Mouse (Mus musculus) layer of hippocampus, adult 11-12 months (tissue): ENCODE measurements at regions not wholly inside any gene's neighbourhood (a gene's known extent, or its start where the extent isn't known, plus 50 kb on each side); places are given as distances from the start of the nearest gene placed in this dataset.

Experiments
- DNase-seq: peaks from one replicate; pipeline ENCODE4 v3.0.0; 2022; ENCODE audit warnings: low spot score

DNA sequence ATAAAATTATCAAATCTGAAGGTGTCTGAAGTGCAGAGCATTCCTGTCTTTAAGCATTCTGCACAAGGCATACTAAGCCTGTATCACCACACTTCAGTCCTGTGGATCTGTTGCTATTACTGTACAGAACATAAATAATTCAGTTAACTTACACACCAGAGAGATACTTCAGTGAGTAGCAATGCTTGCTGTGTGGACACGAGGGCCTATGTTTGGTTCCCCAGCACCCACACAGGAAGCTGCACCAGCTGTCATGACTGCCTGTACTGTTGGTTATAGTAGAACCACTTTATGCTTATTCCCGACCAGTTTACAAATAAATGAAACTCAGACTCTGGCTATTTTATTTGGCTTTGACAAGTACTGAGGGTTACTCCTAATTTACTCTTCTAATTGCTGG, 271.7 kb downstream of the Slc30a10 start:
- DNase-seq: no peak

DNA sequence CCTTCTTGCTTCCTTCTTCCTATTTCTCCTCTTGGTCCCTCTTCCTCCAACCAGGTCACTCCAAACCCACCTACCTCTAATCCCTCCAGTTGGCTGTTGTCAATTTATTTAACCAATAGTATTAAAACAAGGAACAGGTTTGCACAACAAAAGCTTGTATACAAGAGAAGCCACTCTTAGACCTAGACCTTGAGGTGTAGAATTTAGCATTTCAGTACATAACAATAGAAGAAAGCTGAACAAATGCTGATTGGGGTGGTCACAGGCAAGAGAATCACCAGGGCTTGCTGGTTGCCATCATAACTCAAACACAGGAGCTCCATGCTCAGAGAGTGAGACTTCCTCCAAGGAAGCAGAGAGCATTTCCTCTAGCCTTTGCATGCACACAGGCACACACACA, 272.2 kb downstream of the Slc30a10 start:
- no peak for DNase-seq

DNA sequence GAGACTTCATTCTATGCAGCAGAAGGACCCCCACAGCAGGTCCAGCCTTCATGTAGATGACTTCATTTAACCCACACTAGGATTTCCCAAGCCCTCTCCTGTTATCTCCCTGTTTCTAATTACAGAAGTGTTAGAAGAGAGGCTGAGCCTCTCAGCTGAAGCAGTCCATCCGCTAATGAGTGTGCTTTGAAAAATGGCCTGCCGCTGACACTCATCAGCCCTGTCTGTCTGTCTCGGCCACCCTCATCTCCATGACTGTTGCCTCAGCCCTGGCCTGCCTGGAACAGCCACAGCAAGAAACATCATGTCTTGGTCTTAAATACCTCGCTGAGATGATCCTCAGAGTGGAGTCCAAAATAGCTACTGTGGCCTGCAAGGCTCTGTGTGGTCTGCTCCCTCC, 273.1 kb downstream of the Slc30a10 start:
- DNase-seq: no peak

DNA sequence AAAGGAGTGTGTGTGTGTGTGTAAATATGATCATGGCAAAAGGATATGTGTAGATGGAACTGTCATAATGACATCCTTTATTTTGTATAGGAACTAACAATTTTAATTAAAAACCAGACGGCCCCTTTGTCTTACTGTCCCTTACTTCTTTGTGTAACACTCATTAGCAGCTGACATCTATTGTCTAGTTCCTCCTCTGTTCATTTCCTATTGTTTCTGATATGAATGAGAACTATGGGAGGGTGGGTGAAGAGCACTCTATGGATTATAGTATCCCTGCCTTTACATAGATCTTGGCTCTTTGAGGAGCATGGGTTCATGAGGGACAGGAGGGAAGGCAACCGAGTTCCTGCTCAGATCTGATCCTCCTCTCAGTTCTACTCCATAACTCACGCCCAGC, 273.8 kb downstream of the Slc30a10 start:
- no peak for DNase-seq

DNA sequence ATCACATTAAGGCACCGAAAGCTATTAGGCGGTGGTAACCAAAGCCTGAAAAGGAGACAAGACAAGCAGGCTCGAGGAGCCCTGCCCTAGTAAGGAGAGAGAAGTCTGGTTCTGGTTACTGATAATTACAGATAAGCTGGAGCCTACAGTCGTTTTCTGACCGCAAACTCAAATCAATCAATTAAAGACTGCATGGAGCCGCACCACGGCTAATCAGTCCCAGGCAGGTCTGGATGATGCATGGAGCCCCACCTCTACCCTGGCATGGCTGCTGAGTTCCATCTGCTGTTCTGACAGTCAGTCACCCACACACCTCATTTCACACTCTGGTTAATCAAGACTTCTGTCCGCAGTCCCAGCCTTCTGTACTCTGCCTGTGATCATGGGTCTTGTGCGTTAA, 276.4 kb downstream of the Slc30a10 start:
- no peak for DNase-seq

DNA sequence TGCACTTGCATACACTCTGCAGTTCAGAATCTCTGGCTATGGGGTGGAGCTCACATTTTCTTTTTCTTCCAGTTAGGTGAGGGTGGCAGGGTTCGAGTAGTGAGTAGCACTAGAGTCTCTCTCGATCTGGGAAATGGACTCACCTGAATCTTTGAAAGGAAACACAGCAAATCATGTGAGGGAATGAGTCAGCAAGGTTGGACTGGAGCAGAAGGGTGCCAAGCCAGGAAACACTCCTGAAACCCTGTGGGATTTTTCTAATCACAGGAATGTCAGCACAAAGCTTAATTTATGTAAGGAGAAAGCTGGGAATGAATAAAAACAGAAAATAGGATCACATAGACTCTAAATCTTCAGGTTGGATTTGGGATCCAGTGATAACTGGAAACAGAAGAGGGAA, 282.1 kb downstream of the Slc30a10 start:
- no peak for DNase-seq

DNA sequence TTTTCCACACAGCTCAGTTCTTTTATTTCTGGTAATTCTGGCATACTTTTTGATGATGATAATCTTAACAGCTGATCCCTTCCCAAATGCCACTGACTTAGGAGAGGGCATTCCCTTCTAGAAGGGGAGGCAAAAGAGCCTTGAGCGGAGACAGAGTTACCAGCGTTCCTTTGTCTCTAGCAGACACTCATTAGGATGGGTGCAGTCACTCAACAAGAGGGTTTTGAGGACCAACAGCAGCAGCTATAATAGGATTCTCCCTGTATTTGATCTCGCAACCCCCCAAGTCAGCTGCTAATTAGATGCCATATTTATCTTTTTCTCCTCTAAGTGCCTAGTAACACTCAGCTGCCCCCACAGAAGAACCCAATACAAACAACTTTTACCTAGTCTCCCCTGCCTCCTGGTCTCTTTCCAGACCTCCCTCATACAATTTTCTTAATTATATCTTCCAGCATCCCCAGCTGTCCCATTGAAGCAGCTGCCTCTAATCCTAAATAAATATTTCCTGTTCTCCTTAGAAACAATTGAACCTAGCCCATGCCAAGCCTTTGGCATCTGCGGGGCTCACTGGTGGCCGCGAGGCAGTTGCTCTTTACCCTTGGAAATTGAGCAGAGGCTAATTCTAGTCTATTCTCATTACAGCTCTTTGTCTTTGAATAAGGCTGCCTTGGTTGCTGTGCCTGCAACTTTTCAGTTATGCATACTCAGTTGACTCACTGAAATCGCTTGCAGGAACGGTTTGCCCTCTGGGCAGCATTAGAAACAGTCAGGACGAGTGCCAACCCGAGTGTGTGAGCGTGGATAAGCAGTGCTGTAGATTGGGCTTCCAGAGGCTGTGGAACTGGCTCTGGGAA, 286.6 kb downstream of the Slc30a10 start:
- no peak for DNase-seq

DNA sequence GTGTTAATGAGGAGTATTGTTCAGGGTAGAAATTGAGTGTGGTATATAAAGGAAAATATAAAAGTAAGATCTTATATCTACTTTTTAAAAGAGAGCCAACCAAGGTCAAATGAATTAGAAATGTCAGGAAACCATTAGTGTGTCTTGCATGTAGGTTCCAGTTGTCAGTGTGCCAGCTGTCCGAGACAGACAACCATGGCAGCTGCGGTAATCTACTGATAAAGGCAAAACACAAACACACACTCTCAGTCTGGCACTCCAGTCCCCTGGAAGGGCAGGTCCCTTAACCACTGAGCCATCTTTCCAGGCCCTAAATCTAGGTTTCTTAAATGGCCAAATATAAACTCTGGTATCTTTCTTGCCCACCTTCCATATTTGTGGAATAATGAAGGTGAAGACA, 294.6 kb downstream of the Slc30a10 start:
- DNase-seq: no peak

DNA sequence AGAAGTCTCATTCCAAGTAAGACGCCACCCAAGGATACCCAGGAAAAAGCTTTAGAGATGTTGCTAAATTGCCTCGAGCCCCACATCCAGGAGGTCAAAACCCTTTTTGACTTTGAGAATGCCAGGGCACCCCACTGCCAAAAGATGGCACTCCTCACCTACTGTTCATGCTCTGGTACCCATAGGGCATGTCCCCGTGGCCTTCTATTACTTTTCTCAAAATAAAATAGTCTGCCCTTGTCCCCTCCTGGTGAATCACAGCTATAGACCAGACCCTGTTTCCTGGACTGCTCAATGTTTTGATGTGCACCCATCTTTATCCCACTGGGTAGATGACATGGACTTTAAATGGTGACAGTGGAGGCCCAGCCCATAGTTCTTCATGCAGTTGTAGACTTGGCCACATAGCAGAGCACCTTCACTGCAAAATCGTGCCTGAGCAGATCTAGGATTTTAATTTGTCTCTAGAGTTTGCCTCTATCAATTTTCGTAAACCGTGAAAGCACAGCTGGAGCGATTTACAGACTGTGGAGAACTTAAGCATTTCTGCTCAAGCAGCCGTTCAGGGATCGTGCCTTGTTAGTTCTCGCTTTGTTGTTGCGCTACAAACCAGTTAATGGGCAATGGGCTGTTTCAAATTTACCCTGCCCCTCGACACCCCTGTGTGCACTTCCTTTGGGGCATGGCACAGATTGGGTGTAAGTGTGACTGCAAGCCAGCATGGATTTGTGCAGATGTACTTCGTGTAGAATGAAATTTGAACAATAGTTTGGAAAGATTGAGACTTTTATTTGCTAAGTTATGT, 300.0 kb downstream of the Slc30a10 start:
- DNase-seq: no peak

DNA sequence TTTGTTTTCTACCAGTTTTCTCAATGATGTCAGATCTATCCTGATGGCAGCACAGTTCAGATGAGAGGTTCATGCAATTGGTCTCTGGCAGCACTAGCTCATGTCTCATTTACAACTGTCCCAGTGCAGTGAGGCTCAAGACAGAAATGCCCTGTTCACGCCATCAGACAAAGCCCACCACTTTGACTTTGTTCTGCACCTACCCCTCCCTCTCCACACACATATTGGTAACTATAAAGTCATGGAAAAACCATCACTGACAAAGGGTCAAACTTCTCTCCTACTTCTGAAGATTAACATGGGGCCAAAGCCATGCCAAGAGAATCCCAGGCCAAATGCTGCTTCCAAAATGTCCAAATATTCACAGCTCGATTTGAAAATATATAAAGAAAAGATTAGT, 302.7 kb downstream of the Slc30a10 start:
- no peak for DNase-seq

DNA sequence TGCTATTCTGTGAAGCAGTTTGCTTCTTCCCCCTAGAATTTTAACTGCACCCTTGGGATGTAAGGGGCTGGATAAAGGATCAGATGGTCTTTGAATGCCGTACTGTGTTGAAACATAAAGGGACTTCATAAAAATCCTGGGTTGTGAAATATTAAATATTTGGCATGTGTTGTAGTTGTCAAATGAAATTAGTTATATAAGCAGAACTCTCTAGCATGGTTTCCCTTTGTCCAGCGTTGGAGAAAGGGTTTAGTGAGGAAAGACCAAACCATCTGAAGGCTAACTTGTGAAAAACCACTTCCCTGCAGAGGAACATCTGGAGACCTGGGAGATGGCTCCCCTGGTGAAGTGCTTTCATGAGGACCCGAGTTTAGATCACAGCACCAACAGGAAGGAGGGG, 319.6 kb downstream of the Slc30a10 start:
- no peak for DNase-seq

DNA sequence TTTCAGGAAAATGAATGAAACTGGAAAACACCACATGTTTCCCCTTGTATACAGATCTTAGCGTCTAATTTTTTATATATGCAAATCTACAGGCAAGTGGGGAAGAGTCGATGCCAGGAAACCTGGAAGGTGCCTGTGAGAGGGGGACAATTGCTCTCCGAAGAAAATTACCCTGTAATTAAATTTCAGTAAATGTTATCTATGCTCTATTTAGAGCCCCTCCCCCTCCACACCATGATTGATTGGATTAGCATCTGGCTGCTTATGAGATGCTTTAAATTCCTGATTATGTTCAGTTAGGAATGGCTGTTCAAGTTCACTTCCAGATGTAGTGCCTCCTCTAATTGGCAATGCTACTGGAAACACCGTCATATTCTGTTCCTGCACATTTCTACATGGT, 325.0 kb downstream of the Slc30a10 start:
- DNase-seq: no peak

DNA sequence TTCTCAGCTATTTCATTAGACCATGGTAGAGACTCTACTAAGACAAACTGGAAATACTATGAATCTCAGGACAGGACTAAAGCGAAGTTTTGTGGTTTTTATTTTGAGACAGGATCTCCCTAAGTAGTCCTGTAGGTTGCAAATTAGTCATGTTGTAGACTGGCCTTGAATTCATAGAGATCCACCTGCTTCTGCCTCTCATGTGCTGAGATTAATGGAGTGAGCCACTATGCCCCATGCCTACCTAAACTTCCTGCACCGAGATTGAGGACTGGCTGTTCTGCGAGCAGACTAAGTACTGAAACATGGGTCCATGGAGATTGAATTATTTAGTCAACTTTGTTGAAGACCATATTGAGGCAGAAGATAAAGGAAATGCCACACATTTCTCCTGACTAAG, 315.0 kb downstream of the Lyplal1 start:
- no peak for DNase-seq

DNA sequence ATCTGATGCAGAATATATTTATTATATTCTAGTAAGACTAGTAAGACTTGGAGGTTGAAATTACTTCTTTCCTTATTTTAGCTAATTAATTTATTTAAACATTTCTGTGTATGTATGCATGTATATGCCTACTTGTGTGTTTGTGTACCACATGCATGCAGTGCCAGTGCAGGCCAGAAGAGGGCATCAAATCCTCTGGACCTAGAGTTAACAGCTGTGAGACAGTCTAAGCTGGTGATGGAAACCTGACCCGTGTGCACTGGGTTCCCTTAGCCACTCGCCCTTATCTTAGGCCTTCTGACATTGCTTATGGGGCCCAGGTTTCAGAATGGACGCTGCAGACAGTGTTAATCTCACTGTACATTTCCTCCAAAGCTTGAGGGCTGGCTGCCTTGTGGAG, 302.2 kb downstream of the Lyplal1 start:
- DNase-seq: no peak

DNA sequence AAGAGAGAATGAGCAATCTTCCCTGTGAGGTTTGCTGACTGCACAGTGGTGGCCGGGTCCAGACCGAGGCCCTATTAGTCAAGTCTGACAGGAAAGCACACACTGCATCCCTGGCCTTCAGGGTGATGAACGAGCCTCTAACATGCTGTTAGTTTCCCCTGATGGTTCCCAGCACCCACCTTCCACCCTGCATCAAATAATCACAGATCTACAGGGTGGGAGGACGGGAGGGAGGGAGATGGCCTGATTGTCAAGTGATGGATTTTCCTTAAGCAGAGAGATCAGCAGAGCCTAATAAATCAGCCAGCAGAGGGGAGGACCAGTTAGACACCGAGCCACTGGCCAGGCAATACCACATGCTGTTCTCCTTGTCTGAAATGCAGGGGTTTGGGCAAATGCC, 298.1 kb downstream of the Lyplal1 start:
- no peak for DNase-seq

DNA sequence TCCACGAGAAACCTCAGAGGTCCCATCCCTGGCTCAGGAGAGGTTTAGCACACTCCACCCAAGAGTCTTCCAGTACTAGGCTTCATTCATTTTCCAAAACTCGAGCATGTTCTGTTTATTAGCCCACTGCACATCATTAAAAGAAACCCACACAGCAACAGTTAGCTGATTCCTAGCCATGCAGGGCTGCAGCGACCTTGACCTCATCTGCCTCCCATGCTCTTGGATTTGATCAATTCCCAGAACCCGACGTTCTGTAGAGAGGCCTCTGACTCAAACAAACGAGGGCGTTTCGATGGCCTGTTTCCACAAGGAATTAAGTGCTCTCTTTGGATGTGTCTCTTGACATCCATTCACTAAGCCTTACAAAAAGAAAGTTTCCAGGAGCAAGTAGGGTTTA, 294.9 kb downstream of the Lyplal1 start:
- DNase-seq: no peak

DNA sequence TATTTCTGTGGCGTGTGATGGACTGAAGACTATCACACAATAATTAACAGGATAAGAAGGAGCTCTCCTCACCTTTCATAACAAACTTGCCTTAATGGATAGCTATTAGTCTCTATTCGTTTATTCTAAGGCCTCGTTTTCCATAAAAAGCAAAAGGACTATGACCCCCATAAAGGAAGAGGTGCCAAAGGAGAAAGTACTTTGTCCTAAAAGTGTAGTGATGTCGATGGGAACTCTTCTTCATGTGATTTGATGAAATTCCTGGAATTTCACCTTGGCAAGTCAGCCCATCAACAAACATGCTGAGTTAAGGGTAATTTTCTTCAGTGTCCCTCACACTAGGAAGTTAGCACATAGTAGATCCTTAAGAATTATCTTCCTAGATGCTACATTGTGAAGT, 293.9 kb downstream of the Lyplal1 start:
- DNase-seq: no peak

DNA sequence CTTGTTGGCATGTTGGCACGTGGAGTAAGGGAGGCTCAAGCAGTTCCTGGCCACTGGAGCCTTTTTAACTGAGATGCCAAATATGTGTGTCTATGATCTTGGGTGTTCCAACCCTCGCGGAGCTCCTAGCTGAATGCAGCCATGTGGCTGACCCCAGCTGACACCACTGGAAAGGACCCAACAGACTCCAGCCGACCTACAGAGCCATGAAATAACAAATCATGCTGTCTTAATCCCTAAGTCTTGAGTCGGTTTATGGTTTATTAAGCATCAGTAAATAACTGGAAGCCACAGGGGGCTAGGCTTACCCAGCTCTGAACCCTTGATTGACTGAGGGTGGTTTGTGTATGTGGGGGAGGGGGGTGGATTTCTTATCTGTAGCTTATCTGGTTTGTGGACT, 293.2 kb downstream of the Lyplal1 start:
- no peak for DNase-seq

DNA sequence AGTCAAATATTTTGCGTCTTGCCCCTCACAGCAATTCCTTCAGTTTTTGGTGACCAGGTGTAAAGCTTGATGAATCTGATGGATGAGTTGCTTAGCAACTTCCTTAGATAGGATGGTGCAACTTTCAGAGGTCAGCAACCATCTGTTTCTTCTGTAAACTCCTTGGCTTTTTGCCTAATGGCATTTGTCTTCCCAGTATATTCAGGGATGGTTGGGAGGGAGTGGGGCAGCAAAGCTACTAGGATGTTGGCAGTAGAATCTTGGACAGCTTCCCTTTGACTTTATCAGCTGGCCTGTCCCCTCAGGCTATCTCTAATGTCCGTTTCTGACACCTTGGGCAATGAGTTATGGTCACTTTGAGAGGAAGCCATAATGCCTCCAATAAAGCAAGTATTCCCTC, 289.1 kb downstream of the Lyplal1 start:
- no peak for DNase-seq

DNA sequence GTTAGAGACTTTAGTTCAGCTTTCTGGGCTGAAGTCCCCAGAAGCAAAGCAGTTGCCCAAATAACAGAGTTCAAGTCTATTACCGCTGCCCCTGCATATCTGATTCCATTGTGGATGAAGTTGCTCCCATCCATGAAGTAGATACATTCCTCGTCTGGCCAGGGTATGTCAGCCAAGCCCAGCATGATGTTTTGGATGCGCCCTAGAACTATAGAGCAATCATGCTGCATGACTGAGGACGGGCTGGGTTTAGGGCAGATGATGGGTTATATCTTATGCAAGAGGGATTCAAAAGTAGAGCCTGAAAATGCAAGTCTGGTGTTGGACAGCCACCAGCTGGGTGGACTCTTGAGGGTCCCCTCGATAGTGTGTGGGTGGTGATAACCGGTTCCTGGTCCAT, 288.6 kb downstream of the Lyplal1 start:
- no peak for DNase-seq

DNA sequence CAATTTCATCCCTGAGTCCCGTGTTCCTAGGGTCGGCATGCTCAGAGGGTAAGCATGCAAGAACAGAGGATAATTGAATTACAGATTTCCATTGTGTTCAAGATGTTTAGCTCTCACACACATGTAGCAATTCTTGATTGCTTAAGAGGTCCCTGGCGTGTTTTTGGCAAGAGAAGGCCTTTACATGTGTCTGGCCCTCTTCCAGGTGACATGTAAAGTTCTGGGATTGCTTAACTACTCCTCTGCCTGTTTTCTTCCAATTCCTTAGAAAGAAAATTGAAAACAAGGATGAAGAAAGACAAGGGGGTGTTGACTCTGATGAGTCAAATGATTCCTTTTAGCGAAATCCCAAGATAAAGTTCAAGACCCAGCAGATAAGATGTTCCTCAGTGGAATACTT, 285.1 kb downstream of the Lyplal1 start:
- DNase-seq: no peak

DNA sequence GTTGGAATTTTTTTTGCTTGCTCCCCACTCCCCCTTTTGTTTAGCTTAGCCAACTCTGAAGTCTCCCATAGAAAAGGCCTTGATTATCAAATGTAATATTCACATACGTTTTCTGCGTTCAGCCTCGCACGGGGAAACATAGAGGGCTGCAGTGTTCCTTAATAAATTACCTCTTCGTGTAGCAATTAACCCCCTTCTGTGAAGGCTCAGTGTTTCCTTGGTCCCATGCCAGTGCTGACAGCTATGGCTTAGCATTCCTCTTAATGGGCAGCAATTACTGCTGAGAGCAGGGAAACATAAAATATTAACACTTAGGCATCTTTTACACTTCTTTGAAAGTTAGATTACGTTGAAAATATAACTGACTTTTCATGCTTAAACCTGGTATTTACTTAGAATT, 282.9 kb downstream of the Lyplal1 start:
- DNase-seq: no peak

DNA sequence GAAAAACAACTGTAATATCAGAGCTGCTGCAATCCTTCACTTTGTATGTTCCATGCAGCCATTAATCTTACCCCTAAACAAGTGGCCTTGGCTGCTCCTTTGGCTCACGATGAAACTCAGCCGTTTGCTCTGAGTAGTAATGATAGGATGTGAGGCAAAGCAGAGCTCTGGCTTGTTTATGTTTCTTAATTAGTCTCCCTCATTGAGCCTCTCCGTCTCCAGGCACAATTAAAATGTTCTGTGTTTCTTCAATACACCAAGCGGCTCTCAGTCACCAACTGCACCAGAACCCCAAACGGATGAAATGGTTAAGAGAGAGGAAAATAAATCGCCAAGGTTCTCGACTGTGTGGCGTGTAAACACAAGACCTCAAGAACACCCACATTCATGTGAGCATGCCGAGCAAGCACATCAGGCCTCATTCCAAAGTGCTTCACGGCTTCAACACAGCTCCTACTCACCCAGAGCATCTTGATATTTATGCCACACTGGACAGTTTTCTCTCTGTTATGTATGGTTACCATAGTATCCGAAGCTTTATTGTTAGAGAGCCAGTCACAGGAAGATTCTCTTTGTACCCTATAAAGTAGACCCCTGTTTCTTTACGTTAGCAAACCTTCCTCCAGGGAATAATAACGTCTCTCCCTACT, 280.4 kb downstream of the Lyplal1 start:
- no peak for DNase-seq
